29 mouse cellular contexts compared by ENCODE assay signal in the genomic region with DNA sequence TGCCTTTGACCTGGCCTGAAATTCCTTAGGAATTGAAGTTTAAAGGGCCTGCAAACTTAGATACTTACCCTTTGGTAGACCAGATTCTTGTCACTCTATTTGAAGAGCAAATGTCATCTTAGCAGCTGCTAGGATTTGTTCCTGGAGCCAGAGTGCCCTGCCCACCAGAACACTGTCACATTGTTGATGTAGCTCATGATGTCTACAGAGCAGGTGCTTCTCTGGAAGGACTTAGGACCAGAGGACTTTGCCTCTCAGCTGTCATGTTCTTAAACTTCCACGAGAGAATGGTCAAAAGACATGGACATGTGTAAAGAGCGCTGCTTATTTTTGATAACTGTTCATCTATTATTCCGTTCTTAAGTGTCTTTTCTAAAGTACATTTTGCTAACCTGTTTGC. TPM values are rescaled to one million over a fixed set of nuclear protein-coding genes. Genes with fewer than 3 reads are reported as not detected.
"Had no signal": no experiment of that assay in that cellular context is flagged by ENCODE, and none has a peak within 500 bp of the region (broad histone marks: within the 10 kb centered on the region; RNA-seq: fewer than 3 reads in every experiment).

No protein-coding gene starts in this region.

- H3K4me2 ChIP-seq: limb, embryonic 13.5 days; liver, embryonic 11.5 days; lung, embryonic 15.5 days; midbrain, embryonic 13.5 days; stomach, embryonic 15.5 days had no signal

- H3K9me3 ChIP-seq: limb, embryonic 13.5 days; lung, embryonic 15.5 days; midbrain, embryonic 10.5 days; midbrain, embryonic 13.5 days; stomach, embryonic 15.5 days had no signal

- H3K27me3 ChIP-seq: limb, embryonic 13.5 days; lung, embryonic 15.5 days; megakaryocyte, embryonic 14.5 days; midbrain, embryonic 13.5 days; stomach, embryonic 15.5 days had no signal

- H3K4me3 ChIP-seq: limb, embryonic 13.5 days; lung, embryonic 15.5 days; megakaryocyte, embryonic 14.5 days; midbrain, embryonic 10.5 days; midbrain, embryonic 13.5 days; stomach, embryonic 15.5 days had no signal

- H3K9ac ChIP-seq: limb, embryonic 13.5 days; liver, embryonic 14.5 days; lung, embryonic 15.5 days; midbrain, embryonic 13.5 days; stomach, embryonic 15.5 days had no signal

- H3K27ac ChIP-seq: limb, embryonic 13.5 days; liver, embryonic 14.5 days; lung, embryonic 15.5 days; midbrain, embryonic 10.5 days; midbrain, embryonic 13.5 days; stomach, embryonic 15.5 days had no signal

- H3K4me1 ChIP-seq: limb, embryonic 13.5 days; lung, embryonic 15.5 days; midbrain, embryonic 10.5 days; midbrain, embryonic 13.5 days; stomach, embryonic 15.5 days had no signal

- DNase-seq: kidney, adult 18-20 months; kidney, adult 9 months; kidney, postnatal 14 days; kidney, postnatal 4 days; left cerebral cortex, postnatal 4 days; lung, adult 18-20 months; lung, postnatal 10 days; lung, postnatal 36 days; right cerebral cortex, adult 18-20 months; right cerebral cortex, postnatal 14 days; right cerebral cortex, postnatal 4 days; spleen, adult 18-20 months; thymus, adult 18-20 months; thymus, postnatal 36 days had no signal

RNA-seq across cellular contexts. Expression of a gene that starts 16.6 kb away (rescaled TPM):
- total RNA-seq: left cerebral cortex, adult 8-10 months; monocyte, adult 5-6 weeks had no signal
- polyA plus RNA-seq: kidney, embryonic 16.5 days; limb, embryonic 13.5 days; liver, embryonic 11.5 days; liver, embryonic 14.5 days; lung, embryonic 15.5 days; midbrain, embryonic 10.5 days; midbrain, embryonic 13.5 days; midbrain, embryonic 16.5 days; neural tube, embryonic 11.5 days; neural tube, embryonic 14.5 days; stomach, embryonic 15.5 days; testis, adult 2 months had no signal

RNA-seq across cellular contexts. Expression of a gene that starts 35.5 kb away (rescaled TPM):
- total RNA-seq: monocyte, adult 5-6 weeks had no signal
- polyA plus RNA-seq: midbrain, embryonic 10.5 days had no signal
